Mouse (Mus musculus) stomach, postnatal 0 days (tissue): ENCODE measurements at regions not wholly inside any gene's neighbourhood (a gene's known extent, or its start where the extent isn't known, plus 50 kb on each side); places are given as distances from the start of the nearest gene placed in this dataset.

Experiments used
- ATAC-seq: fragments of 200-750 bp; cut with Nextera tagmentation; 2 replicates; pipeline ENCODE4 v1.8.0; 2017; ENCODE audit not compliant: low FRiP score, low TSS enrichment
- DNase-seq: peaks from one replicate; pipeline ENCODE4 v3.0.0-alpha.2; 2016; ENCODE audit warnings: low spot score
- H3K27ac ChIP-seq: fragments of 300-500 bp; sonication (generic); replicated peaks from 2 replicates; pipeline ENCODE4 v1.5.1; 2014; ENCODE audit warnings: mild to moderate bottlenecking, control low read depth
- H3K27me3 ChIP-seq: fragments of 300-500 bp; sonication (generic); 2 replicates; pipeline ENCODE4 v1.6.1; 2014; ENCODE audit warnings: low read length; ENCODE audit not compliant: control insufficient read depth, insufficient read depth
- H3K36me3 ChIP-seq: fragments of 300-500 bp; sonication (generic); 2 replicates; pipeline ENCODE4 v1.6.1; 2014; ENCODE audit warnings: low read length, mixed read lengths; ENCODE audit not compliant: control insufficient read depth, insufficient read depth
- H3K4me1 ChIP-seq: fragments of 300-500 bp; sonication (generic); replicated peaks from 2 replicates; pipeline ENCODE4 v1.6.1; 2014; ENCODE audit warnings: antibody characterized with exemption; ENCODE audit not compliant: control insufficient read depth, insufficient read depth
- H3K4me2 ChIP-seq: fragments of 300-500 bp; sonication (generic); replicated peaks from 2 replicates; pipeline ENCODE4 v1.6.1; 2014; ENCODE audit warnings: low read depth, mild to moderate bottlenecking, control low read depth, moderate library complexity
- H3K4me3 ChIP-seq: fragments of 300-500 bp; sonication (generic); 2 replicates; pipeline ENCODE4 v1.5.1; 2014; ENCODE audit warnings: low read depth, low read length, control low read depth
- H3K9ac ChIP-seq: fragments of 300-500 bp; sonication (generic); 2 replicates; pipeline ENCODE4 v1.6.1; 2014; ENCODE audit warnings: mild to moderate bottlenecking, low read length, control low read depth, mixed read lengths
- H3K9me3 ChIP-seq: fragments of 300-500 bp; sonication (generic); 2 replicates; pipeline ENCODE4 v1.6.1; 2016; ENCODE audit warnings: low read length; ENCODE audit not compliant: control insufficient read depth
- CTCF ChIP-seq: IDR thresholded peaks from 2 replicates; pipeline ENCODE4 v1.5.1; 2016; ENCODE audit warnings: antibody characterized with exemption, low read depth, mild to moderate bottlenecking, moderate library complexity
- EP300 ChIP-seq: optimal IDR thresholded peaks from 2 replicates; pipeline ENCODE3; 2016; ENCODE audit warnings: antibody characterized with exemption
- WGBS: fragments of 180-500 bp; shearing (Covaris S2); extraction: QIAGEN DNeasy Blood & Tissue Kit; methylation state at CpG from one replicate; pipeline ENCODE4 v1.1.7; 2014; 5-methylcytosine and 5-hydroxymethylcytosine counted together

DNA sequence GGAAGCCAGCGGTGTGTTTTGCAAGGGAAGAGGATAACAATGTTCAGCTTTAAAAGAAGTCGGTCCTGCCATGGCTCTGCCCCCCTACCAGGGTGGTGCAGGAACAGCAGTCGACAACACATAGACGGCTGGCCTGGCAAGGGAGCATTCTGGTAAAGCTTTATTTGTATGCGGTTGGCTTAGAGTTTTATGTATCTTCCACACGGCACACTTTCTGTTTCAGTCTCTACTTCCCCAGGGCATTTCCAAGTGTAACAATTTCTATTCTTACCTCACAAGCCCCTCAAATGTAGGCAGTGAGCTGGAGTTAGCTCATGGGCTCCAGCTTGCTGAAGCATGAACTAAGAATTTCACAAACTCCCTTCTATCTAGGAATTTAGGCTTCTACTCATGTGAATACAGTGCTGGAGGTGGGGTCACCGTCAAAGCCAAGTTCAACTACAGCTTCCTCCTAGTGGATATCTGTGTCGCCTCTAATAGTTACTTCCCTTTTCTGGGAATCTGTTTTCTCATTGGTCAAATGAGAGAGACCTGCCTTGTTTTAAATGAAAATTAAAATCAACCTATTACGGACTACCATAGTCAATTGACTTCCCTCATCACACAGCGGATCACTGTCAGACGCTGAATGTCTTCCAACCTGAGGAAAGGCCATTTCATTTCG lies 190.2 kb upstream of the Dynlrb2 start:
- Histone ChIP-seq H3K27ac (no peak overlapping the region), H3K9ac (no peak overlapping the region), H3K27me3 (no peaks in the 10 kb centered on the region), H3K4me2 (no peak overlapping the region), H3K36me3 (no peaks in the 10 kb centered on the region), H3K4me3 (no peak overlapping the region), H3K9me3 (no peaks in the 10 kb centered on the region), H3K4me1 (no peaks in the 10 kb centered on the region)
- WGBS, result 87% methylated on average over 12 of the region's 12 CpGs
- TF ChIP-seq CTCF (no peak), EP300 (no peak)
- DNase-seq (no peak), ATAC-seq (no peak)

DNA sequence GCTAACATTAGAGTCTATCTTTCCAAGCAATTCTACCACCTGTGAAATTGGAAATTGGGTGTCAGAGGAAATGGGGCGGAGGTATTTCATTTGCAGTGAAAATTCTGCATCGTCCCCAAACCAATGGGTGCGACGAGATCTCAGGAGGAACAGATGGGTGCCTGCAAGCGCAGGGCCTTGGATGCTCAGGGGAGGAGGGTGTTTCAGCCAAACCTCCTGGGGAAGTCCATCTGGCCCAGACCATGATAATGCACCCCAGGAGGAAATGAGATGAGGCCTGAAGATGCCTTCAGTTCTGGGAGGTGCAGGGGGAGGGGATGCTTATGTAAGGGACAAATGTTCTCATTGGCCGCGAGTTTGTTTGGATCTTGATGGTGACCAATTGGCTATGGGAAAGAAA lies 205.9 kb upstream of the Dynlrb2 start:
- H3K4me1 ChIP-seq, result no peaks in the 10 kb centered on the region
- no peak overlapping the region for H3K4me2 ChIP-seq
- no peak for ATAC-seq
- no peak for TF ChIP-seq EP300
- no peak for TF ChIP-seq CTCF
- no peak overlapping the region for H3K4me3 ChIP-seq
- H3K27me3 ChIP-seq, result no peaks in the 10 kb centered on the region
- no peak for DNase-seq
- H3K9me3 ChIP-seq, result no peaks in the 10 kb centered on the region
- no peak overlapping the region for H3K9ac ChIP-seq
- 94% methylated on average over 7 of the region's 7 CpGs for WGBS
- no peaks in the 10 kb centered on the region for H3K36me3 ChIP-seq
- no peak overlapping the region for H3K27ac ChIP-seq

DNA sequence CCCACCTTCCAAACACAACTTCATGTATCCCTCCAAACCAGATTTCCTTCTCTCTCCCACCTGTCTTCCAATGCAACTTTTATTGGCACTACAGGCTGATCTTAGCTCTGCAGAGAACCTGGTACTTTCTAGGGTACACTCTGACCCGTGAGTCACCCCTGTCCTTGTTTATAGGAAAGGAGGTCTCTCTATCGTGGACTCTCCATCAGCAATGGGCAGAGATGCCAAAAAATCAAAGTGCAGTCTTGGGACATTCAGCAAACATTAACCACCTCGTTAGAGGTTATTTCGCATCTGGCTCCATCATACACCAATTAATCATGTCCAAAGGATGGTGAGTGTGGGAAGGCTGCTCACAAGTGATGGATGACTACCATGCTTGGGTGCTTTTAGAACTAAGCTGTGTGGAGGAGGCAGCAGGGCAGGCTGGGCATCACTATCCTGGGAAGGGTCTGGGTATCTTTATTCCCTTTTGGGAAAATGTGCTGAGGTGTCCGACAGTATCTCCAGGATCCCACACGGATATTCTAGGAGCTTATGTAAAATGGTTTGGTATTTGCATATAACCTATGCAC lies 214.0 kb upstream of the Dynlrb2 start:
- 70% methylated on average over 6 of the region's 6 CpGs for WGBS
- H3K4me3 ChIP-seq, result no peak overlapping the region
- H3K4me1 ChIP-seq, result no peaks in the 10 kb centered on the region
- no peak for ATAC-seq
- H3K27ac ChIP-seq, result no peak overlapping the region
- no peaks in the 10 kb centered on the region for H3K27me3 ChIP-seq
- no peak for DNase-seq
- TF ChIP-seq CTCF, result no peak
- TF ChIP-seq EP300, result no peak
- no peaks in the 10 kb centered on the region for H3K9me3 ChIP-seq
- H3K4me2 ChIP-seq, result no peak overlapping the region
- H3K36me3 ChIP-seq, result no peaks in the 10 kb centered on the region
- H3K9ac ChIP-seq, result no peak overlapping the region

DNA sequence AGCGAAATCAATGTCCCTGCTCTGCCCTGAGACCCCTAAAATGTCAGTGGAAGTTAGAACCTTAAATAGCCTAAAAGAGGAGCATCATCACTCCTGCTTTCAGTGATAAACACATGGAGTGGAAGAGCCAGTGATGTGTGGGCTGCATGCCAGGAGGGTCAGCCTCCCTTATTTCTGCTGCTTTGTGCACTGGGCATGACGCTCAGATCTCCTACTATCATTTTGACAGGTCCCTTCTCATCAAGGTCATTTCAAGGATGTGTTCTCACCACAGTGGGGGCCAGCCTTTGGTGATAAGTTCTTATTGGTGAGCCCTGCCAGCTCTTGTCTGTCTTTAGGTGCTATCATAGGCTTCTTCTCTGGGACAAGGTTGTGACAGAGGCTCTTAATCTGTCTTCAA lies 215.5 kb upstream of the Dynlrb2 start:
- DNase-seq, result no peak
- no peaks in the 10 kb centered on the region for H3K4me1 ChIP-seq
- no peak for ATAC-seq

DNA sequence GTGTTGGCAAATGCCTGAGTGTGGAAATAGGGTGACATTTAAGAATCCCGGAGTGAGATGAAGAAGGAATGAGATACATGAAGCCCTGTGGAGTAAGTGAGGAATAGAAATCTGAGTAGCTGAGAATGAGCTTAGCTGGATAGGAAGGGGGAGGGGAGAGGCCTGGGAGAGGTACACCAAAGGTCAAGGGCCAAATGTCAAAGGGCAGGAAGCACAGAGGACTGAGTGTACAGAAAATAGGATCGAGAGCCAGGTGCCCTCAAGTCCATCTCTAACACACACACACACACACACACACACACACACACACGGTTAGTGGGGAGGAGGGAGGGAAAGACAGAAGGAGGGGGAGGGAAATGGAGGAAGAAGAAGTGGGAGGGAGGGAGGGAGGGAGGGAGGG lies 220.8 kb upstream of the Dynlrb2 start:
- Histone ChIP-seq H3K4me3 (no peak overlapping the region), H3K4me1 (no peaks in the 10 kb centered on the region), H3K9me3 (no peaks in the 10 kb centered on the region), H3K27me3 (no peaks in the 10 kb centered on the region), H3K27ac (no peak overlapping the region), H3K9ac (no peak overlapping the region), H3K36me3 (no peaks in the 10 kb centered on the region), H3K4me2 (no peak overlapping the region)
- 40% methylated on average over 2 of the region's 3 CpGs for WGBS
- no peak for ATAC-seq
- TF ChIP-seq EP300 (no peak), CTCF (no peak)
- DNase-seq, result no peak

More for the DNA sequence above, 215.5 kb upstream of the Dynlrb2 start:
- Histone ChIP-seq H3K4me3 (no peak overlapping the region), H3K27ac (no peak overlapping the region), H3K4me2 (no peak overlapping the region), H3K9ac (no peak overlapping the region), H3K9me3 (no peaks in the 10 kb centered on the region), H3K27me3 (no peaks in the 10 kb centered on the region), H3K36me3 (no peaks in the 10 kb centered on the region)
- 72% methylated on average over 2 of the region's 2 CpGs for WGBS
- TF ChIP-seq CTCF, result no peak
- no peak for TF ChIP-seq EP300

DNA sequence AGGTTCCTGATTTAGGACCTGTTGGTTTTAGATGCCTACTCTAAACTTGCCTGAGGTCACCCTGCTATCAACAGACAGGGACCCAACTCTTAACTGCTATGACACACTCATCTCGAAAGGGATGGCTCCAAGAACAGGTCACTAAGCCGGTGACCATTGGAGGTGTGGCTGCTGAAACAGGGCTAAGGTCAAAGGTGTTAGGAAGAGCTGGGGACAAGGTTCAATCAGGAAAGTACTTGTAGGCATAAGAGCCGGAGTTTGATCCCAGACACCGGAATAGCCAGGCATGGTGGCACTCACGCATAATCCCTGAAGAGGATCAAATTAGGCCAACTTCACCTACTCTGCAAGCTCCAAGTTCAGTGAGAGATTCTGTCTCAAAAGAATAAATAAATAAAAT lies 222.4 kb upstream of the Dynlrb2 start:
- no peaks in the 10 kb centered on the region for H3K9me3 ChIP-seq
- no peaks in the 10 kb centered on the region for H3K4me1 ChIP-seq
- H3K36me3 ChIP-seq, result no peaks in the 10 kb centered on the region
- no peak overlapping the region for H3K4me3 ChIP-seq
- TF ChIP-seq EP300 (no peak), CTCF (no peak)
- no peaks in the 10 kb centered on the region for H3K27me3 ChIP-seq
- H3K27ac ChIP-seq, result no peak overlapping the region
- no peak for DNase-seq
- 87% methylated on average over 5 of the region's 5 CpGs for WGBS
- H3K9ac ChIP-seq, result no peak overlapping the region
- H3K4me2 ChIP-seq, result no peak overlapping the region
- no peak for ATAC-seq
